Mouse (Mus musculus) spleen, postnatal 10 days (tissue): ENCODE measurements at regions not wholly inside any gene's neighbourhood (a gene's known extent, or its start where the extent isn't known, plus 50 kb on each side); places are given as distances from the start of the nearest gene placed in this dataset.

ENCODE experiments used
- DNase-seq, 2 experiments: peaks; one replicate each; pipeline ENCODE4 v3.0.0; 2021 to 2022; ENCODE audit warnings: low spot score in 2 of 2

- peak; percentile 8 to 59 for DNase-seq
Observed at GRCm38 (mm10) chr7:71412079-71412478, 60.8 kb upstream of the Gm10295 start.

- no peak for DNase-seq
Observed at GRCm38 (mm10) chr7:71411293-71412011, 60.2 kb upstream of the Gm10295 start.

DNA sequence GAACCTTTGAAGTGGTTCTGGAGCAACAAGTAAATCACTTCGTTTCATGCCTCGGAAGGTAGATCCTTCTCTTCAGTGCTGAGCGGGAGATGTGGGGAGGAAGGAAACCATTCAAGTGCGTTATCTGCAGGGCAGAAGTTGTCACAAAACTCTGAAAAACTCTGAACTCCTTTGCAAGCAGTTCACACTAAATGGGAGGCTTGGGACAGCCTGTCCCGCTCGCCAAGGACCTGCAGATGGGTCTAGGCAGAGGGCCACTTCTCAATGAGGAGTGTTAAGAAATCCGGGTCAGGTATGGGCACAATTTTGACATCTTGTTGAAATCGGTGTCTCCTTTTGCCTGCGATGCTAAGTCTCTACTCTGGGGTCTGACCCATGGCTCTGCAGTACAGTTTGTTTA is 58.6 kb upstream of the Gm10295 start:
- DNase-seq: no peak

GRCm38 (mm10) chr7:71409061-71409460 is 57.8 kb upstream of the Gm10295 start:
- DNase-seq: no peak

- DNase-seq: no peak
Observed at GRCm38 (mm10) chr7:71406283-71406682, 55.0 kb upstream of the Gm10295 start.
